Mouse (Mus musculus) spleen, adult 18-20 months (tissue): ENCODE data around the gene Prdx3.

ENCODE experiments used
- DNase-seq, 2 experiments: peaks; one replicate each; pipeline ENCODE4 v3.0.0; 2022; ENCODE audit warnings: mixed read lengths in 2 of 2

Prdx3 gene

GRCm38 (mm10) chr19:60860868-60861700, 13.3 kb downstream of the Prdx3 start, which contains the start of gene Sfxn4:
TSS of gene Sfxn4 (minus strand) at chr19:60861479.
- peak; percentile 83 to 85 for DNase-seq

- DNase-seq = no peak
Observed at GRCm38 (mm10) chr19:60845731-60846130, 28.6 kb downstream of the Prdx3 start.

- DNase-seq = no peak
Observed at GRCm38 (mm10) chr19:60843324-60843723, 31.0 kb downstream of the Prdx3 start.

GRCm38 (mm10) chr19:60837747-60838146, 36.6 kb downstream of the Prdx3 start:
- peak; percentile 49 to 79 for DNase-seq

GRCm38 (mm10) chr19:60818677-60819076, 55.7 kb downstream of the Prdx3 start:
- DNase-seq = no peak
